Mouse (Mus musculus): Measurements from ENCODE around the gene Raph1.
A peak's percentile ranks its signal among the peaks of the same experiment; 100 is the strongest.

The Raph1 gene

DNA sequence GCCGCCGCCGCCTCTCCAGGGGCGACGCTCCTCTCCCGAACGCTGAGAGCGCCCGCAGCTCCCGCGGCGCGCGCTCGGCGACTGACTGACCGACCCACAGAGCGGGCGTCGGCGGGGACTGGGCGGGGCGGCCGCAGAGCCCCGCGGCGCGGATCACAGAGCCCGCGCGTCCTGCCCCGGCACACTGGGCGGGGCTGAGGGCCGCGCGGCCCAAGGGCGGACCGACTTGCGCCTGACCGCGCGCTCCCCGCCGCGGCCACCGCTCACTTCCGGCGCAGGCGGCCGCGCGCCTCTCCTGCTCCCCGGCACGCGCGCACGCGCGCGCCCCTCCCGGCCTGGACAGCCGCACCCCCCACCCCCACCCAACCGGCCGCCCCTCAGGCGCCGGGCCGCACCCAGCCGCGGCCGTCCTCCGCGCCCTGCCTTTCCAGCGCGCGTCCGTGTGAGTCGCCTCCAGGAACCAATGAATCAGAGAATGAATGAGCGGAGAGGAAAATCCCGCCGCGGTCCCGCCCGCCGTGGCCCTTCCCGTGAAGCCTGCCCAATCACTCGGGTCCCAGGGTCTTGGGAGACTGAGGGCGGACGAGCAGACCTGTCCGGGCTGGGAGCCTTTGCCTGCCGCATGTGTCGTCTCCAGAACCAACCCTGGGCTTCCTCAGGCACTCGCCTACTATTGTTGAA lies at the start of gene Raph1:
Raph1 (minus strand) TSS at position 474 of the 681 bp plus-strand sequence.
- DNase-seq (ENCODE audit: low read depth, low spot score), result peak; percentile 89

DNA sequence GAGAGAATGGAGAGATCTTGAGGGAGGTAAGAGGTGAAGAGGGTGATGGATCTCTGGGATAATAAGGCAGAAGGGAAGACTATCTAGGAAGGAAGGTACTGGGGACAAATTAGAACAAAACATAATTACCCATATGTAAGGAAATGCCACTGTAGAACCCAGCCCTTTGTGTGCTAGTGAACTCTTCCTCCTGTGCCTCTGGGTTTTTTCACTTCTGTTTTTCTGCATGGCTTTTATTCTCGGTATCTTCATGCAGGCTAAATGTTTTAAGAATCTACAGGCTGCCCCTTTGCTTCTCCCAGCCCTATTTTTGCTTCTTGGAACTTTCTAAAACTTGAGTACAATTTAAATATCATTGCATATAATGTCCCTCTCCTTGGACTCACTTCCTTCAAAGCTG lies 48.8 kb upstream of the Raph1 start:
- no peak for DNase-seq (ENCODE audit: low read depth, low spot score)

DNA sequence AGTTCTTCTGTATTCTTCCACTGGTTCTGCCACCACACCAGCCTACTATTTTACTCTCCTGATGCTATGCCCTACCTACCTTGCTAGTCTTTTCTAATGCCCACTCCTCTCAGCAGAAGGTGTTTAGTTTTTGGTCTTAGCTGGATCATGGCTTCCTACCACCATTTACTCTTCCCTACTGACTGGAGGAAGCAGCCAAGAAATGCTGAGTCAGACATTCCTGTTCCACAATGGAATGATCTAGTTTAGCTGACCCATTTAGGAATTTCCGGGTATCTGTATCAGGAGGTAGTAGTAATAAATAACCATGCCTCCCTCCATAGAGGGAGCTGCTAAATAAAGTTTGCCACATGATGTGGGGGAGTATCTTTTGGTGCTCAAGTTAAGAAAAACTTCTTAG lies 48.0 kb upstream of the Raph1 start:
- DNase-seq (ENCODE audit: low read depth, low spot score), result no peak

DNA sequence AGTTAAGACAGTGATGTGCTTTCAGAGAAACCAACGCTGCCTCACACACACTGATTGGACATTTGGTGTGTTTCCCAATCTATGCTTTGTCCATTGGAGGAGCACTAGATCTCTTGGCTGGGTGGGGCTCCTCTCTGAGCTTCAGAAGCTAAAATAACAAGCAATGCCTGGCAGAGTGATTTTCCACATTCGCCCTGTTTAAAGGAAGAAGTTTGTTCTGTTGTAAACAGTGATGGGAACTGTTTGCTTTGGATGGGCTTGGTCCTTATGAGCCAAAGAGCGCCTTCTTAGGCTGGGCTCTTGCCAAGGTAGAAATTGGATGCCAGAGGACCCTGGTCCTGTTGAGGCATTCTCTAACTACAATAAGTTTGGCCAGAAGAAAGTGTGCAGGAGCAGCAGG lies 45.1 kb upstream of the Raph1 start:
- DNase-seq (ENCODE audit: low read depth, low spot score), result no peak

DNA sequence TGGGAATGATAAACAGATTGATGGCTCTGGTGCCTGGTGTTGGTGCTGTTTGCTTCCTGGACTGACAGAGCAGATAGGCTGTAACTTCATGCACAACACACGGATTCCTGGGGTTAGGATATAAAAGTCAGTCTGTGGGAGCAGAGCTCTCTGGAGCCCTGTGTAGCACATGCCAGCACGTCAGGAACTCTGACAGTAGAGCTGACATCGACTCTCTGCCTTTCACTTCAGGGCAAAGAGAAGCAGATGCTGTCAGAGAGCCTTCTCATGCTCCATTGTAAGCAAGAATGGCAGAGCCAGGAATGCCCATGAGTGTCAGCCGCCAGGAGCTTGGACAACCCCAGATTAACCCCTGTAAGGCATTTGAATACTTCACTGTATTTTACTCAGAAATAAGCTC lies 43.7 kb upstream of the Raph1 start:
- DNase-seq (ENCODE audit: low read depth, low spot score), result no peak

DNA sequence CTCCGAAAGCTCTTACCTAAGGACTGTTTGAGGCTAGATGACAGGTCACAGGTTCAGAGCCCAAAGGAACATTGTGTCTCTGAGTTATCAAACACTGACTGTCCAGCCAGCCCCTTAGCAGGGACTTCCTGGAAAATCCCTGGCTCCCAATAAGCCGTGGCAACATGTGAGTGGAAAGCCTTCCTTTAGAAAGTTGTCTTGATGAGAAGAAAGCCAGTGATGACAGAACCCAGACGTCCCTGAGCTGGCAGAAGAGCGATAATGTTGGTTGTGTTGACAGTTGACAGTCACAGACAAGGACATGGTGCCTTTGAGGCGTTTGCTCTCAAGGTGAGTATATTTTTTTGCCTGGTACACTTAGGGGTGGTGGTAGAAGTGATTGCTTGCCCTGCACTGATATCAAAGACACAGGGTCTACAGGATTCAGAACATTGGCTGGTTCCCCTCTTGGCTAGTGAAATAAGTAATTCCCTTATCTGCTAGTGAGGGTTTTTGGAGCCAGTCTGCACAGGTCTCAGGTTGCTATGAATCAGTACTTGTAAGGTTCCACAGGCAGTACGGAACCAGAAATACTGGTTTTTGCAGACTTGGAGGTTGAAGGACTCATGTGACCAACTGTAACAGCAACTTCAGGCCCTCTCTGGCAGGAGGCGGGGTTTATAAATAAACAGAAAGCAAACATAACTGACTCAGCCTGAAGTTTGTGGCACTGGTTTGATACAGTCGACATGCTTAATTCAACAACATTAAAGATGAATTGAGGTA lies 42.3 kb upstream of the Raph1 start:
- peak; percentile 13 for DNase-seq (ENCODE audit: low read depth, low spot score)

DNA sequence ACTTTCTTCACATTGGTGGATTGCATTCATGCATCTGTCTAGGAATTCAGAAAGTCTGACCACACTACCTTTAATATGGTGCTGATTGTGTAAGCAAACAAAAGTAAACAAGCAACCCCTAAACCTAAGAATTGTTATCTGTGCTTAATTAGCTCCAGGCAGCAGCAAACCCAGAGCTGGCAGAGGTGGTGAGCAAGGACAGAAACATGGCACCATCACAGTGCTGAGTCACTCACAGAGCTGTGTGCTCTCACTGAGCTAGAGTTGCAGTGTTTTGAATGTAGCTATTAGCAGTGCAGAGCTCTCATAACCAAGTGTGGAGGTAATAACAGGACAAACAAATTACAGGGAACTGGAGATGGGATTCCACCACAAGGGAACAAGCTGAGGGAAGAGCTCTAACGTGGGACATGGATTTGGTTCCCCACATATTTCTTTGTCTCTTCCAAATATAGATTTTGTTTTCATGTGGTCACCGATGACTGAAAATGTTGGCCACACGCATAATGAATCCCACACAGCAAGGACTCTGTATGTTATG lies 37.6 kb upstream of the Raph1 start:
- DNase-seq (ENCODE audit: low read depth, low spot score), result no peak

DNA sequence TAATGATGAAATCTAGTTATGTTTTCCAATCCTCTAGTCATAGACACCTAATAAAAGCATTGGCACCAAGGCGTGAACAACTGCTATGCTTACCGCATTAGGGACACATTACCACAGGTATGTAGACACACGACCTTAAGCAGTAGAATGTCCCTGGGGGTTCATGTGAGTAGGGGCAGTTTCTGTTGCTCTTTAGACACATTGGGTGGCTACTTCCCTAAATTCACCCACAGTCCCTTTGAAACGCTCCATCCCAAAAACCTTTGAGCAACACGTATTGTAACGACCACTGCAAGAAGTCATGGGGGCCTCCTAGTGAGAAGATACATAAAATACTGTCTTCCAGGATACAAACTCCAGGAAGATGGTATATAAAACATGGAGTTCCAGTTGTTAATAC lies 33.8 kb upstream of the Raph1 start:
- DNase-seq (ENCODE audit: low read depth, low spot score), result no peak

DNA sequence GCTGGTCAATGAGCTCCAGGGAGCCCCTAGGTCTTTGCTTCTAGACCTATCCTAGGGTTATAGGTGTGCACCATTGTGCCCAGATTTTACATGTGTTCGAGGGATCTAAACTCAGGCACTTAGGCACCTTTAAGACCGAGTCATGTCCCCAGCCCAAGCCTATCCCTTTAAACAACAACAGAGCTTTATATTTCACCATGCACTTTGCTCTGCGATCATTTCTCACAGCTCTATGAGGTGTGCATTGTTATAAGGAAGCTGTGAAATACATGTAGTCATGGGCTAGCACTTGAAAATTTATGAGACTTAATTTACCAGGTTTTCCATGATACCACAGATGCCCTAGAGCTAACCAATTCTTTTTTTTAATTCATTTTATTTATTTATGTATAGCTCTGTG lies 33.0 kb upstream of the Raph1 start:
- DNase-seq (ENCODE audit: low read depth, low spot score), result no peak

DNA sequence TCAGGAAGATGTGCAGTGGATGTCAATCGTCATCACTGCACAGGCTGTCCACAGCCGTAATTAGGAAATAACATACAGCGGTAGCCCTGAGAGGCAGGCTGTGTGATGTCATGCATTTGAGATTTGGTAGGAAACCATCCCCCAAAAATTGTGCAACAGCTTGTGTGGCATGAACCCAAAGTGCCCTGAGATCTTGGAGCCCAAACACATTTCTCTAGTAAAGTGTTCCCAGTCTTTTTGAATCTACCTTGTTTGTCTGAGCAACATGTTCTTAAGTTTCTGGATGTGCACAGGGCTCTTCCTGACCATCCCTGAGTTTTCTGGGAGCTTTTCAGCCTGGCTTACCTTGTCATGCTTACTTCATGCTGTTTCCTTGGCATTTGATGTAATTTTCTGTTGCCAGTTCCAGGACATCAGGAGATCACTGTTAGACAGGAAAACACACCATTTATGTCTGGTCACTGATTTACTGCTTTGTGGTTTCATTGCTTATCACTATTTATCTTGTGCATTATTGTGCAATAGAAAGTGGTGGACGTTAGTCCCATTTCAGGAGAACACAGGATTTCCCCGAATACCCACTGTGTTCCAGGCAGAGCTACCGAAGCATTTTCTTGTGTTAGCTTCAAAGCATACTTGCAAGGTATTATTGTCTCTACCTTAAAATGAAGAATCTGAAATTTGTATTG lies 32.3 kb upstream of the Raph1 start:
- no peak for DNase-seq (ENCODE audit: low read depth, low spot score)

DNA sequence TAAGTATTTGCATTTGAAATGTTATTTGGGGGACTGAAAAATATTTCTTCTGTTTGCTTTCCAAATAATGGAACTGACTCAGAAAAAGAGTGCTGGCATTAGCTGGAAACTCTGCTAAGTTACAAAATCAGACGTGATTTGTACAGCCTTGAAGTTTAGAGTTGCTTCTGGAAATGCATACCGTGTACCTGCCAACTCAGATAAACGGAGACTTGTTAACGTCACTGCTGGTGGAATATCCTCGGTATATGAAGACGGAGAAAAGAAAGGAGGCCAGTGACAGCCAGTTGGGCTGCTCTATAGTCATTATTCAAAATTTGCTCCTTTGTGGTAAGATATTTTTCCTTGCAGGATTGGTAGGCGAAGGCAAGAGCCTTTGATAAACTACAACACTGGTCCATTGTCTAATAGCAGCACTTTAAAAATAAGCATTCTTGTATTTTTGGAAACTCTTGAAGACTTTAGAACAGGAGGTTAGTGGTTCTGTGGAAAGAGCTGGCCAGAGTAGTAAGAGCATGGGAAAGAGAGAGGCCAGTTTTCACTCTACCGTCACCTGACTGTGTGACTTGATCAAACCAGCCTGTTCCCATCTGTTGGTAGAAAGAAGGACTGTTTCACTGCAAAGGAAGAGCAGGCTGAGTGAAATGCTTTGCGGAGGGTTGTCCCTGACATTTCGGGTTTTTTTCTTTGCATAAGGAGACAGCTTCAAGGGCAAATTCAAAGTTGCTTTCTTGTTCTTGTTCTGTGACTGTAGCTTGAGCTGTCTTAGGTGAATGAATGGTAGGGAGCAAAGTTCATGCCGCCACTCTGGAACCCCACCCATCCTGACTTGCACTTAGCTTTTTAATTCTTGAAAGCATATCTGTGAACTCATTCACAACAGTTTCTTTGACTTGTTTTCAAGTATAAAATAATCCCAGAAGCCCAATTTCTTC lies 29.7 kb upstream of the Raph1 start:
- DNase-seq (ENCODE audit: low read depth, low spot score), result no peak

DNA sequence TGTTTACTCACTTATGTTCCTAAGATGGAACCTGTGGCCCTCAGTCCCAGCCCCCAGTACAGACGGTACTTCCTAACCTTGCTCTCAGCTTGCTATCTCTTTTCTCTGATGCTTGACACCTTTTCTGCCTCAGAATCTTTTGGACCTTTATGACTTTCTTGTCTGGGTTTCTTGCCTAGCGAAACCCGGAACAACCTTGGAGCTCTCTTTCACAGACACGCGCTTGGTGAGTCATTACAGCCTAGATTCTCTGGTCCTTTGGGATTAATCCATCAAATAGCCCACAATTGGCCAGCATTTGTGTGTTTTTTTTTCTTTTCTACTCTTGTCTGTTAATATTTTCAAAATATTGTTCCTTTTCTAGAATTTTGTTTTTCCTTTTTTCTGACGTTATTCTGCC lies 26.2 kb upstream of the Raph1 start:
- DNase-seq (ENCODE audit: low read depth, low spot score), result no peak

DNA sequence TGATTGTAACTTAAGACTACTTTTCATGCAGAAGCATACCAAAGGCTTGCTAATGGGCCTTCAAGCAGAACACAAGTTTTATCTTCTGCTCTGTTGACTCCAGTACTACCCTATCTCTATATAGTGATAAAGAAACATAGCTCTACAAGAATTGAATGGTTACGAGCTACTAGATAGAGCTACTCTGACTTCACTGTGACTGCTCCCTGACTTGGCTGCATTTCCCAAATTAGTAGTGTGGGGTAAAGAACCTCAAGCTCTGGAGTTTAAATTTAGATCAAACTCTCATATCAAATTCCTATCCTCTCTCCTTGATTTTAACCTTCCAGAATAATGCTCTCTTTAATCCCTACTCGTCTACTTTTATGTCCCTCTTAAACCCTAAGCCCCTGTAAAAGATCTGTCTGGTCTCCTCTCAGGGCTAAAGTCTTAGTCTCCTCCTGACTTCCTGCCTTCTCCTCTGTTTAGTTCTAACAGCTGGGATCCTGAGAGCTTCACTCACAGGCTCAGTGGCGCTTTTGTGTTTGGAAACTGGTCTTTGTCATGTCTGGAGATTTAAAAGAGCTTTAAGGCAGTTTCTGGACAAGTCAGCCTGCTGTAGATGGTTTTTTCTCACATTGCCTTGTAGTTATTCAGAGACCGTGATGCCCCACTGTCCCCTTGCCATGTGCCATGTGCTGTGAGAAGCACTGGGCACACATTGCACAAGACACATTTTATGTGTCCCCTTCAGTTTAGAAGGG lies 22.2 kb upstream of the Raph1 start:
- no peak for DNase-seq (ENCODE audit: low read depth, low spot score)

DNA sequence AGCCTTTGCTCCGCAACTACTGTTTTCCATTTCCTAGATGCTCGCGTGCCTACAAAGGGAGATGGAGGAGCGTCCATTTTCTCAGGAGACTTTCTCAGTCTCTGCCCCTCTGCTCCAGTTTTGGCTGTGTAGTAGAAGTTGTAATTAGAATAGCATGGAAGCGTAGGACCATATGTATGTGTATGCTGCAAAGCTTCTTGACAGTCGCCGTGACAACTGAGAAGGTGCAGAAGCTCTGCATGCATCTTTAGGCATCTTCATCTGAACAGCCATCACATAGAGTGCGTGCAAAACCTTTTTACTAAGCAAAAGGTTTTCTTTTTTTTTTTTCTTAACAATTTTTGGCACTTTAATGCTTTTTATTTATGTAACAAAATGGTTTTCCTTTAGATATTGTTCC lies 14.1 kb upstream of the Raph1 start:
- no peak for DNase-seq (ENCODE audit: low read depth, low spot score)

DNA sequence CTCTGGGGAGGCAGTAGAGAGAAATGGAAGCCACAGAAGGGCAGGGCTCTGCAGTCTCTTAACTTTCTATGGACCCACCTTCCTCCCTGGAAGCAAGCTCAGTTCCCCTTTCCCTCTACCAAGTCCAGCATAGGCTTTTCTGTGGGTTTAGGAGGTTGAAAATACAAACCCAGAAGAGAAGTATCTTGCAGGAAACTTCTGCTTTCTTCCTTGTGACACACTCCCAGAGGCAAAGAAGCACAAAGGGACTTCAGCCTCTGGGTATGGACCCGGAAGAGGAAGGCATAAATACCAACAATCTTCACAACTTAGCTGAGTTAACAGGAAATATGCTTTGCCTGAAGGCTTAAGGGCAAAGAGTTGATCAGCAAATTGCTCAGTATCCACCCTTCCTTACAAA lies 13.0 kb upstream of the Raph1 start:
- DNase-seq (ENCODE audit: low read depth, low spot score), result no peak

DNA sequence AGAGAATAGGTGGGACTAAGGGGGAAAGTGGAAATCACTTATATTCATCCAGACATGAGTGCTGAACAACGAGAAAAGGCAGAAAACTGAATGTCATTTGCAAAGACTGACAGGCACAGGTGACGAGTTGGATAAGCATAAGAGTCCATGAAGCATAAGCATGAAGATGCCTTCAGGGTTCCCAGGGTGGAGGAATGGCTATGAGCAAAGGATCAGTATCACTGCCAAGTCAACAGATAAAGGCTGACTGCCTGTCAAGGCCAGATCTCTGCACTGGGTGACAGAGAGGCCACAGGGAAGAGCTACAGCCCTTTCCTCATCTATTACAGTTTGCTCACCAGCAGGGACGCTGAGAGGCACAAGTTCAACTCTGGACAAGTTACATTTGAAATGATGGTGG lies 5.8 kb upstream of the Raph1 start:
- DNase-seq (ENCODE audit: low read depth, low spot score), result no peak

DNA sequence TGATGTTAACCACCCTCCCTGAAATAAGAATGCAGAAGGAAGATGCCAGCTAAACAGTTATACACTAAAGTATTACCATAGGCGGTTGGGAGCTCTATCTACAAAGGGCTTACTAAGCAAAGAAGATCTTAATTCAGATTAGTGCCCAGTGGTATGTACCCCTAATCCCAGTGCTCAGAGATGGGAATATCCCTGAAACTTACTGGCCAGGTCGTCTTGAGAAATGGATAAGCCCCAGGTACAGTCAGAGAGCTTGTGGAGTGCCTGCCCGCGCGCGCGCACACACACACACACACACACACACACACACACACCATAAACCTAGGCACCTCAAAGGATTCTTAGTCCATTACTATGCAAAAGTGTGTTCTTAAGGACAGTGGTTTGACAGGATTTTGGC lies 2.8 kb upstream of the Raph1 start:
- no peak for DNase-seq (ENCODE audit: low read depth, low spot score)

DNA sequence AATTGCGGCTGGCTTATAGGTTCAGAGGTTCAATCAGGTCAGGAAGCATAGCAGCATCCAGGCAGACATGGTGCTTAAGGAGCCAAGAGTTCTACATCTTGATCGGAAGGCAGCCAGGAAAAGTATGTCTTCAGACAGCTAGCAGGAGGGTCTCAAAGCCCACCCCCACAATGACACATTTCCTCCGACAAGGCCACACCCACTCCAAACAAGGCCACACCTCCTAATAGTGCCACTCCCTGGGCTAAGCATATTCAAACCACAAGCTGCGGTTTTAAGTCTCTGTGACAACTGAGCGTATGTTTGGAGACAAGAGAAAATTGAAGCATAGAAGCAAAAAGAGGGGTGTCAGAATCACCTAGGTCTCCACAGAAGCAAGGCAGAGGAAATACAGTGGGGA lies 2.3 kb upstream of the Raph1 start:
- DNase-seq (ENCODE audit: low read depth, low spot score), result no peak

DNA sequence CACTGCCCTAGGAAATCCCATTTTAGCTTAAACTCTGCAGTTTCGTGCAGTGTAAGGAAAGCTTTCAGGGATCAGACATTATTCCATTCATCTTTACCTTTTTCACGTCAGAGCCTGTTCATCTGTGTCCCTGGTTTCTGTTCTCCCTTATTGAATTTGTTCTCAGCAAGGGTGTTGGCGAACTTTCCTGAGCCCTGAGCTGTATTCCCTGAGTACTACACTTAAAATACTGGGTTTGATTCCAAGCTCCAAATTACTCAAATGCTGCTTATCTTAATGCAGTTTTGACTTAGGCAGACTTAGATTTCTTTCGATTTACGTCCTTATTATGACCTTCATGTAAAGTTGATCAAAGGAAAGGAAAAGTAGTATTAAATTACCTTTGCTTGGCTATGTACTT lies 417 bp upstream of the Raph1 start:
- DNase-seq (ENCODE audit: low read depth, low spot score), result no peak

DNA sequence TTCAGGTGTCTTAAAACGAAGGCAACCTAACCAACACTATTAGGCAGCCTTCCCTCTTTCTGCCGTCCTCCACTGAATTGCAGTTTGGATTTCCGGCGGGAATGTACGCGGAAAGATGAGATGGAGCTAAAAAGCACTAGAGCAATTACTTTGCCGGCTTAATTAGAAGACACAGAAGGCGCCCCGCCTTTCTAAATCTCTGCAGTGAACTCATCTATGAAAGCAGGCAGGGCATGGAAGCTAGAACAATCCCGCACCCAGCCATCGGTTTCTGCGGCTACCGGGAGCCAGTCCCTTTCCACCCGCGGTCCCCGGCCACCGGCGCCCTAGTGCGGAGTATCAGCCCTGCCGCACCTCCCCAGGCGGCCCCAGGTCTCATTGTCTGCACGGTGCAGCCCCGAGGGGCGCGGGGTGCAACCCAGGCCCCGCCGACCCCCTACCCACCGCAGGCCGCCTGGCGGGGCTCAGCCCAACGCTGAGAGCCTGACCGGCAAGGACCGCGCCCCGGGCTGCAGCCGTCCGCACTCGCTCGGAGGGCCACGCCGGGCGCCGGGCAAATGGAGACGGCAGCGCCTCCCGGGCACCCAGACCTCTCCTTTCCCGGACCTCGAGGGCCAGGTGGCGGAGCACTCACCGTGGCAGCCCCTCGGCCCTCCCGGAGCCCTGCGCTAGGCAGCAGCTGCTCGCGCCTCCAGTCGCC lies 823 bp downstream of the Raph1 start:
- DNase-seq (ENCODE audit: low read depth, low spot score), result peak; percentile 27

All from forelimb bud, embryonic 11.5 days (tissue).